Mouse (Mus musculus) liver, embryonic 14.5 days (tissue): ENCODE data around the gene Rbm33.

Experiments used
- CTCF ChIP-seq: IDR thresholded peaks from 2 replicates; pipeline ENCODE4 v1.5.1; 2016; ENCODE audit warnings: antibody characterized with exemption, low read depth, control low read depth
- EP300 ChIP-seq: IDR thresholded peaks from 2 replicates; pipeline ENCODE4 v1.6.1; 2016; ENCODE audit warnings: antibody characterized with exemption, low read depth

GRCm38 (mm10) chr5:28386783-28387182 lies 69.9 kb downstream of the Rbm33 start:
- no peak for TF ChIP-seq CTCF
- no peak for TF ChIP-seq EP300
